12 mouse cellular contexts compared by ENCODE assay signal in the genomic region with DNA sequence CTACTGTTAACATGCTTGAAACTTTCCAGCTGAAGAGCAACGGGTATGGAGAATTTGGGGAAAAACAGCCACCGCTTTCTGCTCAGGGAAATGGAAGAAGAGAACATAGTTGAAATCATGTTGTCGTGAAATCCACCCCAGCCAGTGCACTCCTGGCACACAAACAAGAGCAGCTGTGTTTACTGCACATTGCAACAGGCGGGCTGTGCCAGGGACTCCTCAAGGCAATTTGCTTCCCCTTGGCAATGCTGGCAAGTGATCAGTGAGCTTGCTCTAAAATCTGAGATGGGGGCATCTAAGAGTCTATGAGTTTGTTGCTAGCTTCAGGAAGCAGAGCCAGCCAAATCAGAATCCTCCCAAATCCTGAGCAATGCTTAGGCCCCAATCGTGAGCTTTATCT. TPM values are rescaled to one million over a fixed set of nuclear protein-coding genes. Genes with fewer than 3 reads are reported as not detected.
A peak's percentile ranks its signal among the peaks of the same experiment; 100 is the strongest.
DNase-seq lines count a peak whose midpoint lies in the region; ATAC-seq and TF ChIP-seq lines count a peak whose summit lies in the region.
"Had no signal": no experiment of that assay in that cellular context is flagged by ENCODE, and none has a peak within 500 bp of the region (broad histone marks: within the 10 kb centered on the region; RNA-seq: fewer than 3 reads in every experiment).

No protein-coding gene starts in this region.

- no peaks in the 10 kb centered on the region for H3K27me3 ChIP-seq in hindbrain, embryonic 16.5 days (replicated peaks; ENCODE audit: control insufficient read depth, insufficient read depth, low read length)
- no peaks in the 10 kb centered on the region for H3K27me3 ChIP-seq in hindbrain, embryonic 14.5 days (ENCODE audit: control insufficient read depth, insufficient read depth, low read length)
- no peaks in the 10 kb centered on the region for H3K27me3 ChIP-seq in myocyte (ENCODE audit: control insufficient read depth, insufficient read depth, insufficient read length)
- H3K27me3 ChIP-seq: limb, embryonic 12.5 days had no signal

- no peak overlapping the region for H3K4me2 ChIP-seq in hindbrain, embryonic 16.5 days (ENCODE audit: low read length)
- H3K4me2 ChIP-seq in hindbrain, embryonic 14.5 days (replicated peaks) = no peak overlapping the region
- peak overlapping the region; percentile 30 for H3K4me2 ChIP-seq in myocyte (ENCODE audit: low read depth)
- H3K4me2 ChIP-seq: limb, embryonic 12.5 days had no signal

- peaks cover 5% of the 10 kb centered on the region for H3K9me3 ChIP-seq in hindbrain, embryonic 16.5 days (ENCODE audit: control insufficient read depth, low read length)
- no peaks in the 10 kb centered on the region for H3K9me3 ChIP-seq in hindbrain, embryonic 14.5 days (ENCODE audit: control insufficient read depth, low read length)
- H3K9me3 ChIP-seq: limb, embryonic 12.5 days had no signal

- DNase-seq in hindbrain, embryonic 14.5 days (ENCODE audit: low spot score) = no peak
- peak; percentile 6 to 16 for DNase-seq in frontal cortex, postnatal 36 days (ENCODE audit: low spot score in 2 of 2)
- peak; percentile 56 to 68 for DNase-seq in layer of hippocampus, postnatal 36 days
- no peak for DNase-seq in thymus, postnatal 25 days
- no peak for DNase-seq in cerebellum, adult 18-20 months
- no peak for DNase-seq in T-cell, adult 2 months (ENCODE audit: low spot score)

- no peak overlapping the region for H3K9ac ChIP-seq in hindbrain, embryonic 16.5 days (ENCODE audit: low read depth, low read length)
- no peak overlapping the region for H3K9ac ChIP-seq in hindbrain, embryonic 14.5 days
- H3K9ac ChIP-seq: limb, embryonic 12.5 days had no signal

- H3K36me3 ChIP-seq in hindbrain, embryonic 16.5 days (ENCODE audit: control insufficient read depth, insufficient read depth, low read length) = no peaks in the 10 kb centered on the region
- no peaks in the 10 kb centered on the region for H3K36me3 ChIP-seq in hindbrain, embryonic 14.5 days (replicated peaks; ENCODE audit: control insufficient read depth, insufficient read depth)
- H3K36me3 ChIP-seq in myocyte (ENCODE audit: control insufficient read depth, insufficient read depth) = no peaks in the 10 kb centered on the region
- H3K36me3 ChIP-seq: limb, embryonic 12.5 days had no signal

- WGBS in hindbrain, embryonic 16.5 days = 78% methylated on average over 5 of the region's 5 CpGs
- WGBS in hindbrain, embryonic 14.5 days = 82% methylated on average over 5 of the region's 5 CpGs

- no peak for TF ChIP-seq POLR2A in myocyte (IDR thresholded peaks at IDR 0.05; ENCODE audit: insufficient read length, low read depth)

- no peak overlapping the region for H3K27ac ChIP-seq in hindbrain, embryonic 16.5 days (ENCODE audit: low read depth, low read length)
- no peak overlapping the region for H3K27ac ChIP-seq in hindbrain, embryonic 14.5 days
- H3K27ac ChIP-seq: limb, embryonic 12.5 days had no signal

- H3K4me3 ChIP-seq in hindbrain, embryonic 16.5 days (ENCODE audit: low read length) = no peak overlapping the region
- H3K4me3 ChIP-seq in hindbrain, embryonic 14.5 days (replicated peaks; ENCODE audit: low read length) = no peak overlapping the region
- H3K4me3 ChIP-seq in myocyte = no peak overlapping the region
- H3K4me3 ChIP-seq: limb, embryonic 12.5 days had no signal

- peak; percentile 74; the same call in 1 of the 2 replicates for ATAC-seq in hindbrain, embryonic 16.5 days
- no peak for ATAC-seq in hindbrain, embryonic 14.5 days (ENCODE audit: low FRiP score)

- H3ac ChIP-seq in myocyte (ENCODE audit: control insufficient read depth, insufficient read length) = no peak overlapping the region

- no peaks in the 10 kb centered on the region for H3K4me1 ChIP-seq in hindbrain, embryonic 16.5 days (ENCODE audit: control insufficient read depth, insufficient read depth, low read depth, low read length)
- H3K4me1 ChIP-seq in hindbrain, embryonic 14.5 days (replicated peaks; ENCODE audit: control insufficient read depth, insufficient read depth, low read length) = no peaks in the 10 kb centered on the region
- H3K4me1 ChIP-seq: limb, embryonic 12.5 days had no signal

- H3K79me2 ChIP-seq in myocyte (ENCODE audit: control insufficient read depth, insufficient read depth) = no peaks in the 10 kb centered on the region

TF ChIP-seq in myocyte, 11 proteins besides CTCF, POLR2A, EP300 and RAD21:
- peak; percentile 80 for TF ChIP-seq CEBPB (IDR thresholded peaks at IDR 0.05; ENCODE audit: insufficient read depth, poor library complexity, severe bottlenecking)
- TF ChIP-seq E2F4 (IDR thresholded peaks at IDR 0.05; ENCODE audit: insufficient read depth) = no peak
- peak in 1 of 3 experiments; percentile 42 for TF ChIP-seq MYOD1 (IDR thresholded peaks at IDR 0.05; ENCODE audit: control insufficient read depth in 1 of 3, insufficient read length in 2 of 3, low read depth in 2 of 3)
- peak in 1 of 3 experiments; percentile 51 for TF ChIP-seq MYOG (IDR thresholded peaks at IDR 0.05; ENCODE audit: control insufficient read depth in 1 of 3, insufficient read depth in 1 of 3, insufficient read length in 2 of 3, low read depth in 2 of 3)
- TF ChIP-seq TCF12 (IDR thresholded peaks at IDR 0.05; ENCODE audit: insufficient read depth, poor library complexity, severe bottlenecking) = no peak

RNA-seq across cellular contexts. Expression of gene Serpina16, which starts 5.6 kb away (rescaled TPM):
- polyA plus RNA-seq in hindbrain, embryonic 16.5 days (2015; fragmentation: Nextera tagmentation; extraction: Ambion mirVana) = 0.10 TPM in 1 of 2 replicates, not detected in the other
- not detected in 2 replicates for polyA plus RNA-seq in hindbrain, embryonic 14.5 days (2014; fragmentation: Nextera tagmentation; extraction: Ambion mirVana)
- not detected for total RNA-seq in layer of hippocampus, postnatal 36 days (2021)
- not detected for polyA plus RNA-seq in myocyte (2012; fragmentation: generic; extraction: Trizol)
- total RNA-seq: common myeloid progenitor, adult 5-6 weeks; hematopoietic stem cell, adult 5-6 weeks had no signal
- polyA plus RNA-seq: frontal cortex, adult 2 months; limb, embryonic 12.5 days had no signal

RNA-seq across cellular contexts. Expression of gene Serpina6, which starts 13.3 kb away (rescaled TPM):
- polyA plus RNA-seq in hindbrain, embryonic 16.5 days (2015; fragmentation: Nextera tagmentation; extraction: Ambion mirVana) = not detected in 2 replicates
- polyA plus RNA-seq in hindbrain, embryonic 14.5 days (2014; fragmentation: Nextera tagmentation; extraction: Ambion mirVana) = not detected in 2 replicates
- not detected for total RNA-seq in layer of hippocampus, postnatal 36 days (2021)
- 0.20 TPM for polyA plus RNA-seq in myocyte (2012; fragmentation: generic; extraction: Trizol)
- total RNA-seq: common myeloid progenitor, adult 5-6 weeks; hematopoietic stem cell, adult 5-6 weeks had no signal
- polyA plus RNA-seq: frontal cortex, adult 2 months had no signal

RNA-seq across cellular contexts. Expression of gene Serpina1f, which starts 25.0 kb away (rescaled TPM):
- polyA plus RNA-seq in hindbrain, embryonic 16.5 days (2015; fragmentation: Nextera tagmentation; extraction: Ambion mirVana) = not detected in 2 replicates
- polyA plus RNA-seq in hindbrain, embryonic 14.5 days (2014; fragmentation: Nextera tagmentation; extraction: Ambion mirVana) = not detected in 2 replicates
- total RNA-seq in layer of hippocampus, postnatal 36 days (2021) = not detected
- not detected for polyA plus RNA-seq in myocyte (2012; fragmentation: generic; extraction: Trizol)
- total RNA-seq: common myeloid progenitor, adult 5-6 weeks; hematopoietic stem cell, adult 5-6 weeks had no signal
- polyA plus RNA-seq: frontal cortex, adult 2 months; limb, embryonic 12.5 days had no signal

RNA-seq across cellular contexts. Expression of gene Serpina10, which starts 39.1 kb away (rescaled TPM):
- polyA plus RNA-seq in hindbrain, embryonic 16.5 days (2015; fragmentation: Nextera tagmentation; extraction: Ambion mirVana) = 0.04 TPM in 1 of 2 replicates, not detected in the other
- 0.11 TPM in 1 of 2 replicates, not detected in the other for polyA plus RNA-seq in hindbrain, embryonic 14.5 days (2014; fragmentation: Nextera tagmentation; extraction: Ambion mirVana)
- total RNA-seq in layer of hippocampus, postnatal 36 days (2021) = not detected
- not detected for polyA plus RNA-seq in myocyte (2012; fragmentation: generic; extraction: Trizol)
- total RNA-seq: common myeloid progenitor, adult 5-6 weeks; hematopoietic stem cell, adult 5-6 weeks had no signal

Comparison
In these comparisons a context has a peak if more than half of its experiments do, and no peak if none do; other contexts are left out.
1. DNase-seq: peak in frontal cortex, postnatal 36 days (2 of 2) and layer of hippocampus, postnatal 36 days (2 of 2); none in hindbrain, embryonic 14.5 days (single experiment), thymus, postnatal 25 days (single experiment), cerebellum, adult 18-20 months (0 of 2) and T-cell, adult 2 months (single experiment).